Mouse (Mus musculus) MEL (cell line): ENCODE results near the gene Tox2. TPM values are rescaled to one million over a fixed set of nuclear protein-coding genes. Genes with fewer than 3 reads are reported as not detected.
A peak's percentile ranks its signal among the peaks of the same experiment; 100 is the strongest.

ENCODE experiments used
- DNase-seq: peaks from one replicate; pipeline ENCODE4 v3.0.0; 2011; ENCODE audit warnings: low read depth, low spot score
- H3K27ac ChIP-seq: 2 replicates; pipeline ENCODE4 v1.5.1; 2012; ENCODE audit warnings: low read depth, mild to moderate bottlenecking, control low read depth, low read length, moderate library complexity; ENCODE audit not compliant: control insufficient read depth
- H3K27me3 ChIP-seq, 2 experiments: fragments of 150-350 bp in 1 of 2; sonication (generic) in 1 of 2; 2 replicates each; pipeline ENCODE4 v1.6.1; 2012; ENCODE audit warnings: low read length in 2 of 2, mild to moderate bottlenecking in 2 of 2, improper control_type of control experiment in 1 of 2, moderate library complexity in 1 of 2; ENCODE audit not compliant: insufficient read depth in 2 of 2, control insufficient read depth in 1 of 2
- H3K36me3 ChIP-seq, 2 experiments: 2 replicates each; pipeline ENCODE4 v1.6.1; 2012 to 2014; ENCODE audit warnings: low read length in 2 of 2, improper control_type of control experiment in 1 of 2, inconsistent platforms in 1 of 2, mild to moderate bottlenecking in 1 of 2; ENCODE audit not compliant: insufficient read depth in 2 of 2, control insufficient read depth in 1 of 2
- H3K4me1 ChIP-seq, 2 experiments: fragments of 150-350 bp in 1 of 2; sonication (generic) in 1 of 2; 2 replicates each; pipeline ENCODE4 v1.6.1; 2012; ENCODE audit warnings: low read length in 2 of 2, improper control_type of control experiment in 1 of 2, mild to moderate bottlenecking in 1 of 2; ENCODE audit not compliant: insufficient read depth in 2 of 2, control insufficient read depth in 1 of 2
- H3K4me3 ChIP-seq, 2 experiments: fragments of 150-350 bp in 1 of 2; sonication (generic) in 1 of 2; 2 replicates each; pipeline ENCODE4 v1.5.1; 2012; ENCODE audit warnings: low read depth in 2 of 2, low read length in 2 of 2, mild to moderate bottlenecking in 2 of 2, moderate library complexity in 2 of 2, control low read depth in 1 of 2, improper control_type of control experiment in 1 of 2; ENCODE audit not compliant: control insufficient read depth in 1 of 2, insufficient read depth in 1 of 2
- H3K79me2 ChIP-seq: 2 replicates; pipeline ENCODE4 v1.6.1; 2012; ENCODE audit warnings: mild to moderate bottlenecking, low read length, moderate library complexity; ENCODE audit not compliant: control insufficient read depth, poor library complexity, insufficient read depth
- H3K9ac ChIP-seq: 2 replicates; pipeline ENCODE4 v1.6.1; 2012; ENCODE audit warnings: low read depth, mild to moderate bottlenecking, control low read depth, low read length, moderate library complexity; ENCODE audit not compliant: control insufficient read depth, poor library complexity, severe bottlenecking
- H3K9me3 ChIP-seq: fragments of 150-350 bp; sonication (generic); replicated peaks from 2 replicates; pipeline ENCODE4 v1.6.1; 2012; ENCODE audit warnings: mild to moderate bottlenecking, low read length, improper control_type of control experiment, moderate library complexity; ENCODE audit not compliant: insufficient read depth
- CHD1 ChIP-seq: IDR thresholded peaks from 2 replicates; pipeline ENCODE4 v1.6.1; 2012; ENCODE audit warnings: low read depth, mild to moderate bottlenecking, inconsistent platforms, low read length, improper control_type of control experiment
- CHD2 ChIP-seq: IDR thresholded peaks from 2 replicates; pipeline ENCODE4 v1.6.1; 2011; ENCODE audit warnings: low read length, improper control_type of control experiment
- CTCF ChIP-seq, 3 experiments: IDR thresholded peaks in 2 of 3; conservative IDR thresholded peaks in 1 of 3; 2 replicates each; pipeline ENCODE4 v1.5.1; 2011 to 2012; ENCODE audit warnings: low read length in 3 of 3, low read depth in 2 of 3, mild to moderate bottlenecking in 2 of 3, improper control_type of control experiment in 1 of 3, inconsistent platforms in 1 of 3, mixed read lengths in 1 of 3, moderate library complexity in 1 of 3; ENCODE audit not compliant: control insufficient read depth in 1 of 3, insufficient read depth in 1 of 3, poor library complexity in 1 of 3, severe bottlenecking in 1 of 3
- E2F4 ChIP-seq: IDR thresholded peaks from 2 replicates; pipeline ENCODE4 v1.6.1; 2011; ENCODE audit warnings: low read depth, low read length, improper control_type of control experiment, borderline replicate concordance
- EP300 ChIP-seq, 2 experiments: IDR thresholded peaks; 2 replicates each; pipeline ENCODE4 v1.6.1; 2011; ENCODE audit warnings: improper control_type of control experiment in 2 of 2, low read length in 2 of 2, low read depth in 1 of 2, mild to moderate bottlenecking in 1 of 2
- ETS1 ChIP-seq: IDR thresholded peaks from 2 replicates; pipeline ENCODE4 v1.6.1; 2012; ENCODE audit warnings: low read depth, mild to moderate bottlenecking, inconsistent platforms, low read length, improper control_type of control experiment, moderate library complexity
- GABPA ChIP-seq: IDR thresholded peaks from 2 replicates; pipeline ENCODE4 v1.6.1; 2012; ENCODE audit warnings: low read depth, mild to moderate bottlenecking, inconsistent platforms, low read length, improper control_type of control experiment, moderate library complexity
- GATA1 ChIP-seq: IDR thresholded peaks from 2 replicates; pipeline ENCODE4 v1.6.1; 2011; ENCODE audit warnings: low read depth, low read length, improper control_type of control experiment
- JUND ChIP-seq: IDR thresholded peaks from 2 replicates; pipeline ENCODE4 v1.6.1; 2011; ENCODE audit warnings: low read depth, mild to moderate bottlenecking, improper control_type of control experiment, low read length
- KAT2A ChIP-seq: conservative IDR thresholded peaks from 2 replicates; pipeline ENCODE4 v1.6.1; 2012; ENCODE audit warnings: low read depth, low read length, improper control_type of control experiment, inconsistent platforms
- MAFK ChIP-seq: IDR thresholded peaks from 2 replicates; pipeline ENCODE4 v1.6.1; 2011; ENCODE audit warnings: low read depth, mild to moderate bottlenecking, low read length, improper control_type of control experiment, borderline replicate concordance
- MAX ChIP-seq: IDR thresholded peaks from 2 replicates; pipeline ENCODE4 v1.6.1; 2011; ENCODE audit warnings: low read length, improper control_type of control experiment
- MAZ ChIP-seq: IDR thresholded peaks from 2 replicates; pipeline ENCODE4 v1.6.1; 2012; ENCODE audit warnings: low read depth, mild to moderate bottlenecking, inconsistent platforms, low read length, improper control_type of control experiment
- MXI1 ChIP-seq: IDR thresholded peaks from 2 replicates; pipeline ENCODE4 v1.6.1; 2011; ENCODE audit warnings: mild to moderate bottlenecking, low read depth, low read length, improper control_type of control experiment
- MYB ChIP-seq: IDR thresholded peaks from 2 replicates; pipeline ENCODE4 v1.6.1; 2011; ENCODE audit warnings: mild to moderate bottlenecking, low read depth, low read length, improper control_type of control experiment
- NELFE ChIP-seq: IDR thresholded peaks from 2 replicates; pipeline ENCODE4 v1.6.1; 2011; ENCODE audit warnings: low read depth, low read length, improper control_type of control experiment
- NRF1 ChIP-seq: IDR thresholded peaks from 2 replicates; pipeline ENCODE4 v1.6.1; 2014; ENCODE audit warnings: low read depth, mild to moderate bottlenecking, inconsistent platforms, low read length, improper control_type of control experiment, moderate library complexity; ENCODE audit not compliant: poor library complexity, insufficient read depth, severe bottlenecking
- POLR2A ChIP-seq, 2 experiments: IDR thresholded peaks; 2 replicates each; pipeline ENCODE4 v1.6.1; 2011 to 2012; ENCODE audit warnings: low read length in 2 of 2, mild to moderate bottlenecking in 2 of 2, control low read depth in 1 of 2, improper control_type of control experiment in 1 of 2, low read depth in 1 of 2, moderate library complexity in 1 of 2; ENCODE audit not compliant: control insufficient read depth in 1 of 2, insufficient read depth in 1 of 2, poor library complexity in 1 of 2
- POLR2AphosphoS2 ChIP-seq: IDR thresholded peaks from 2 replicates; pipeline ENCODE4 v1.6.1; 2011; ENCODE audit warnings: low read length, improper control_type of control experiment
- RAD21 ChIP-seq: IDR thresholded peaks from 2 replicates; pipeline ENCODE4 v1.6.1; 2011; ENCODE audit warnings: mild to moderate bottlenecking, low read depth, low read length, improper control_type of control experiment
- RCOR1 ChIP-seq: IDR thresholded peaks from 2 replicates; pipeline ENCODE4 v1.6.1; 2012; ENCODE audit warnings: low read depth, mild to moderate bottlenecking, inconsistent platforms, low read length, improper control_type of control experiment
- SMC3 ChIP-seq: IDR thresholded peaks from 2 replicates; pipeline ENCODE4 v1.6.1; 2011; ENCODE audit warnings: low read depth, low read length, improper control_type of control experiment
- TBP ChIP-seq: IDR thresholded peaks from 2 replicates; pipeline ENCODE4 v1.8.0; 2011; ENCODE audit warnings: low read depth, low read length, improper control_type of control experiment
- TCF12 ChIP-seq: IDR thresholded peaks from 2 replicates; pipeline ENCODE4 v1.6.1; 2014; ENCODE audit warnings: low read depth, mild to moderate bottlenecking, inconsistent platforms, low read length, improper control_type of control experiment, moderate library complexity
- USF1 ChIP-seq: IDR thresholded peaks from 2 replicates; pipeline ENCODE4 v1.6.1; 2014; ENCODE audit warnings: low read depth, mild to moderate bottlenecking, inconsistent platforms, low read length, improper control_type of control experiment, moderate library complexity
- USF2 ChIP-seq, 2 experiments: IDR thresholded peaks; 2 replicates each; pipeline ENCODE4 v1.6.1; 2011 to 2012; ENCODE audit warnings: improper control_type of control experiment in 2 of 2, low read length in 2 of 2, borderline replicate concordance in 1 of 2, inconsistent platforms in 1 of 2, low read depth in 1 of 2, mild to moderate bottlenecking in 1 of 2; ENCODE audit not compliant: insufficient read depth in 1 of 2
- ZC3H11A ChIP-seq: IDR thresholded peaks from 2 replicates; pipeline ENCODE4 v1.6.1; 2012; ENCODE audit warnings: low read depth, mild to moderate bottlenecking, inconsistent platforms, low read length, improper control_type of control experiment
- ZKSCAN1 ChIP-seq: IDR thresholded peaks from 2 replicates; pipeline ENCODE4 v1.6.1; 2012; ENCODE audit warnings: low read depth, mild to moderate bottlenecking, inconsistent platforms, low read length, improper control_type of control experiment, moderate library complexity
- ZNF384 ChIP-seq: IDR thresholded peaks from 2 replicates; pipeline ENCODE4 v1.6.1; 2012; ENCODE audit warnings: low read depth, mild to moderate bottlenecking, inconsistent platforms, low read length, improper control_type of control experiment
- polyA plus RNA-seq, 2 experiments: library from polyadenylated mRNA; stranded (reverse) in 1 of 2; unstranded in 1 of 2; fragments of >175 nt in 1 of 2; fragments of >200 nt in 1 of 2; gene quantifications; 2 replicates each; pipeline versions ENCODE4 v1.2.1 to v1.2.4; 2012; ENCODE audit warnings: low replicate concordance in 2 of 2, low read depth in 1 of 2; ENCODE audit not compliant: insufficient read length in 2 of 2, insufficient read depth in 1 of 2, missing spikeins in 1 of 2
- total RNA-seq: library from RNA; depleted of rRNA; stranded (reverse); fragments of 300-350 nt; gene quantifications from 2 replicates; pipeline ENCODE4 v1.2.3, GENCODE M21; 2012

Gene Tox2
- total and polyA plus RNA-seq, 3 experiments: not detected

GRCm38 (mm10) chr2:163343671-163344070, 140.7 kb downstream of the Tox2 start:
- Histone ChIP-seq H3K27me3 (no peaks in the 10 kb centered on the region), H3K36me3 (no peaks in the 10 kb centered on the region)
- TF ChIP-seq USF2 (IDR thresholded peaks at IDR 0.05; ENCODE audit: borderline replicate concordance in 1 of 2, insufficient read depth in 1 of 2, low read depth in 1 of 2, low read length in 2 of 2) (no peak), MYB (no peak), SMC3 (peak; percentile 53), CHD2 (no peak), ZNF384 (no peak), E2F4 (no peak), JUND (no peak), RCOR1 (no peak), MAX (no peak), KAT2A (no peak), GABPA (no peak), RAD21 (peak; percentile 61), MAZ (no peak), TCF12 (no peak), POLR2A (IDR thresholded peaks at IDR 0.05; ENCODE audit: control insufficient read depth in 1 of 2, insufficient read depth in 1 of 2, low read depth in 1 of 2, low read length in 2 of 2, poor library complexity in 1 of 2) (no peak), GATA1 (no peak), ETS1 (no peak), TBP (no peak), CTCF (IDR thresholded peaks at IDR 0.05 in 2 of 3, conservative IDR thresholded peaks at IDR 0.05 in 1 of 3; ENCODE audit: control insufficient read depth in 1 of 3, insufficient read depth in 1 of 3, low read depth in 2 of 3, low read length in 3 of 3, poor library complexity in 1 of 3, severe bottlenecking in 1 of 3) (peak; percentile 71 to 79 (median 74)), MXI1 (no peak), POLR2AphosphoS2 (no peak), ZC3H11A (no peak)
- TF ChIP-seq, all 39 proteins: peak for 3
- Histone ChIP-seq H3K4me3 (no peak overlapping the region), H3K79me2 (peaks cover 2% of the 10 kb centered on the region; the same call in 1 of the 2 replicates), H3K9ac (no peak overlapping the region), H3K27ac (no peak overlapping the region), H3K4me1 (no peaks in the 10 kb centered on the region), H3K9me3 (no peaks in the 10 kb centered on the region)
- DNase-seq: peak; percentile 66

GRCm38 (mm10) chr2:163344976-163345660, 142.2 kb downstream of the Tox2 start:
- TF ChIP-seq NELFE (no peak), ETS1 (no peak), ZKSCAN1 (no peak), MYB (no peak), USF2 (IDR thresholded peaks at IDR 0.05; ENCODE audit: borderline replicate concordance in 1 of 2, insufficient read depth in 1 of 2, low read depth in 1 of 2, low read length in 2 of 2) (no peak), GATA1 (no peak), E2F4 (no peak), ZNF384 (no peak), USF1 (no peak), CHD1 (no peak), JUND (no peak), EP300 (IDR thresholded peaks at IDR 0.05; ENCODE audit: low read depth in 1 of 2, low read length in 2 of 2) (no peak), GABPA (no peak), ZC3H11A (no peak), TCF12 (no peak), NRF1 (no peak), MAZ (no peak), TBP (no peak), MAX (no peak), MAFK (no peak)

More at GRCm38 (mm10) chr2:163344976-163345660, 142.2 kb downstream of the Tox2 start:
- no peaks in the 10 kb centered on the region for H3K9me3 ChIP-seq
- H3K9ac ChIP-seq: no peak overlapping the region
- peaks cover 2% of the 10 kb centered on the region; the same call in 1 of the 2 replicates for H3K79me2 ChIP-seq
- H3K4me3 ChIP-seq: no peak overlapping the region
- H3K27me3 ChIP-seq: no peaks in the 10 kb centered on the region
- H3K36me3 ChIP-seq: peaks cover 0 to 2% of the 10 kb centered on the region in 2 experiments; a peak in 2 of 4 replicates
- DNase-seq: no peak
- peaks cover under 1 to 2% of the 10 kb centered on the region in 2 experiments; a peak in 1 of 4 replicates for H3K4me1 ChIP-seq
- no peak overlapping the region for H3K27ac ChIP-seq
